In the genomic region with DNA sequence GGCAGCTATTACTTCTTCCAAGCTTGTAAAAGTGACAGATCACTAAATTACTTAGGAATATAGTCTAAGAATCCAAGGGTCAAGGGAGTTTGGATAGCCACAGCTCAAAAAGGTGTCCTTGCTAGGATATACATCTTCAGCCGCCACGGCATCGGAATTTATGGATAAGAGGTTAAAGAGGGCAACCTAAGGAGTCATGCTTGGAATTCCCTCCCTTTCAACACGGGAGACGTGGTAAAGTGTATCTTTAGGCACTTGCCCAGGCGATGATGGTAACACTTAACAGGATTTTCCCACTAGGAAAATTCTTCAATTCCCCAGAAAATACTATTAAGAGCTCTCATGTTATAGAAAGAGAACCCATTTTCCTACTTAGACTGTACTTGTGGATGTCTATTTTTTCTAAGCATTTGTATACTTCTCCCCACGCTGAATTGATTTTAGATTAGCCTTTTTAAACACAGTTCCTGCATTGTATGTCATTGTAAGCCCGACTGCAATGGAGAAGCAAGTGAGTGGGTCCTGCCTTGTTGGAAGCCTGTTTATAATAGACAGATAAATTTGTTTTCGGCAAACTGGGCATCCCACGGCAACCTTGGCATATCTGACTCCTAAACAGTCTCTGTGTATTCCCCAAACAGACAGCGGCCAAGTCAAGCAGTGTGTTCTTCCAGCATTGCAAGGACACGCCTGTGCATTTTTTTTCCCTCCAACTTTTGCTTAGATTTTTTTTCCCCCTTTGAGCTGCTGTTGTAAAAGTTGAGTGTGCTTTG, we compare ENCODE assay signal across 12 mouse cellular contexts.
DNase-seq lines count a peak whose midpoint lies in the region; ATAC-seq lines count a peak whose summit lies in the region.
"Had no signal": no experiment of that assay in that cellular context is flagged by ENCODE, and none has a peak within 500 bp of the region (broad histone marks: within the 10 kb centered on the region; RNA-seq: fewer than 3 reads in every experiment).

No protein-coding gene starts in this region.

- no peak for DNase-seq in heart, postnatal 25 days (ENCODE audit: low spot score)
- DNase-seq in neural tube, embryonic 10.5 days (ENCODE audit: extremely low spot score, low spot score) = peak; percentile 42
- DNase-seq in layer of hippocampus, adult 11-12 months (ENCODE audit: low spot score) = no peak
- DNase-seq in urinary bladder, postnatal 25 days (ENCODE audit: low spot score) = no peak
- DNase-seq: kidney, adult 8-10 months had no signal

- H3K27ac ChIP-seq in heart, embryonic 12.5 days (ENCODE audit: poor library complexity, severe bottlenecking) = 0 out of 2 replicates have a peak overlapping the region, but pooled peaks have one; percentile 30
- H3K27ac ChIP-seq in neural tube, embryonic 15.5 days (replicated peaks) = no peak overlapping the region; the same call in 1 of the 2 replicates
- H3K27ac ChIP-seq in embryonic facial prominence, embryonic 15.5 days (replicated peaks) = peak overlapping the region; percentile 74
- no peak overlapping the region for H3K27ac ChIP-seq in neural tube, embryonic 12.5 days

- H3K9me3 ChIP-seq in heart, embryonic 12.5 days (replicated peaks) = no peaks in the 10 kb centered on the region
- no peaks in the 10 kb centered on the region for H3K9me3 ChIP-seq in neural tube, embryonic 15.5 days (replicated peaks)
- H3K9me3 ChIP-seq in embryonic facial prominence, embryonic 15.5 days (replicated peaks) = no peaks in the 10 kb centered on the region
- H3K9me3 ChIP-seq in neural tube, embryonic 12.5 days = no peaks in the 10 kb centered on the region

- ATAC-seq in heart, embryonic 12.5 days (ENCODE audit: insufficient number of reproducible peaks, low FRiP score) = no peak
- no peak for ATAC-seq in neural tube, embryonic 15.5 days (ENCODE audit: low FRiP score)
- 0 out of 2 replicates have a peak, but pooled peaks have one; percentile 3 for ATAC-seq in embryonic facial prominence, embryonic 15.5 days (ENCODE audit: insufficient number of reproducible peaks, low FRiP score, low TSS enrichment, low read depth)
- ATAC-seq in neural tube, embryonic 12.5 days (ENCODE audit: low FRiP score, low read depth) = no peak
- ATAC-seq: lung, postnatal 0 days had no signal

- 29% methylated on average over 12 of the region's 12 CpGs for WGBS in heart, embryonic 12.5 days
- WGBS in neural tube, embryonic 15.5 days = 41% methylated on average over 12 of the region's 12 CpGs
- WGBS in embryonic facial prominence, embryonic 15.5 days = 34% methylated on average over 12 of the region's 12 CpGs
- 36% methylated on average over 12 of the region's 12 CpGs for WGBS in neural tube, embryonic 12.5 days

- intact Hi-C loops in heart, postnatal 25 days (cut with DNase I) = no loop called here

- H3K4me3 ChIP-seq in heart, embryonic 12.5 days = no peak overlapping the region
- no peak overlapping the region for H3K4me3 ChIP-seq in neural tube, embryonic 15.5 days (replicated peaks)
- no peak overlapping the region for H3K4me3 ChIP-seq in embryonic facial prominence, embryonic 15.5 days (replicated peaks)
- no peak overlapping the region for H3K4me3 ChIP-seq in neural tube, embryonic 12.5 days
- H3K4me3 ChIP-seq: erythroblast, embryonic 14.5 days had no signal

- no peaks in the 10 kb centered on the region for H3K36me3 ChIP-seq in heart, embryonic 12.5 days
- H3K36me3 ChIP-seq in neural tube, embryonic 15.5 days = no peaks in the 10 kb centered on the region
- no peaks in the 10 kb centered on the region for H3K36me3 ChIP-seq in embryonic facial prominence, embryonic 15.5 days
- no peaks in the 10 kb centered on the region for H3K36me3 ChIP-seq in neural tube, embryonic 12.5 days

- no peaks in the 10 kb centered on the region for H3K27me3 ChIP-seq in heart, embryonic 12.5 days (replicated peaks)
- H3K27me3 ChIP-seq in neural tube, embryonic 15.5 days (replicated peaks) = no peaks in the 10 kb centered on the region
- H3K27me3 ChIP-seq in embryonic facial prominence, embryonic 15.5 days = no peaks in the 10 kb centered on the region
- H3K27me3 ChIP-seq in neural tube, embryonic 12.5 days (replicated peaks) = no peaks in the 10 kb centered on the region
- H3K27me3 ChIP-seq: CH12.LX had no signal

- H3K4me1 ChIP-seq in heart, embryonic 12.5 days (replicated peaks) = peaks cover 13% of the 10 kb centered on the region
- H3K4me1 ChIP-seq in neural tube, embryonic 15.5 days = peaks cover 13% of the 10 kb centered on the region
- peaks cover 39% of the 10 kb centered on the region for H3K4me1 ChIP-seq in embryonic facial prominence, embryonic 15.5 days
- H3K4me1 ChIP-seq in neural tube, embryonic 12.5 days = peaks cover 18% of the 10 kb centered on the region

- no peak overlapping the region for H3K9ac ChIP-seq in heart, embryonic 12.5 days
- H3K9ac ChIP-seq in neural tube, embryonic 15.5 days (replicated peaks) = no peak overlapping the region
- no peak overlapping the region for H3K9ac ChIP-seq in embryonic facial prominence, embryonic 15.5 days
- no peak overlapping the region for H3K9ac ChIP-seq in neural tube, embryonic 12.5 days

- peak overlapping the region; percentile 30 for H3K4me2 ChIP-seq in heart, embryonic 12.5 days
- no peak overlapping the region for H3K4me2 ChIP-seq in neural tube, embryonic 15.5 days
- peak overlapping the region; percentile 21; the same call in 1 of the 2 replicates for H3K4me2 ChIP-seq in embryonic facial prominence, embryonic 15.5 days (replicated peaks)
- 0 out of 2 replicates have a peak overlapping the region, but pooled peaks have one; percentile 9 for H3K4me2 ChIP-seq in neural tube, embryonic 12.5 days (replicated peaks)

Comparison
In these comparisons a context has a peak if more than half of its experiments do, and no peak if none do; other contexts are left out.
1. H3K27ac ChIP-seq: peak in heart, embryonic 12.5 days (single experiment) and embryonic facial prominence, embryonic 15.5 days (single experiment); none in neural tube, embryonic 15.5 days (single experiment) and neural tube, embryonic 12.5 days (single experiment).